Mouse (Mus musculus) layer of hippocampus, adult 9-10 months (tissue): ENCODE measurements around the gene Mep1a.

Source experiments
- DNase-seq: peaks from one replicate; pipeline ENCODE4 v3.0.0; 2022; ENCODE audit warnings: low spot score

Gene Mep1a

DNA sequence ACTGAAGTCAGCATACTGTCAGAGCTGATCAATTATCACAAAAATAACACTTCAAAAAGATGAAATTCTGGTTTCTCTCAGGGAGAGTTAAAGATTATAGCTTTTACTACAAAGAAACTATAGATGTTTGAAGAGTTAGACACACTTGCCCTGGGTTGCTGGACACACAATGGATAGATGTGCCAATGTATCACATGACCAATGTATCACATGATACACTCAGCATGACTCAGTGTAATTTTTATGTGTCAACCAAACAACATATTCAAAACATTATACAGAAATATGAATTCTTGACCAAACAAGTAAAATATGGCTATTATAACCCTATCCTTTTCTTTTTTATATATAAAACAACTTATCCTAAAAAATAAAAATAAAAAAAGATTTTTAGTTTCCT lies 25.0 kb downstream of the Mep1a start:
- DNase-seq: no peak

DNA sequence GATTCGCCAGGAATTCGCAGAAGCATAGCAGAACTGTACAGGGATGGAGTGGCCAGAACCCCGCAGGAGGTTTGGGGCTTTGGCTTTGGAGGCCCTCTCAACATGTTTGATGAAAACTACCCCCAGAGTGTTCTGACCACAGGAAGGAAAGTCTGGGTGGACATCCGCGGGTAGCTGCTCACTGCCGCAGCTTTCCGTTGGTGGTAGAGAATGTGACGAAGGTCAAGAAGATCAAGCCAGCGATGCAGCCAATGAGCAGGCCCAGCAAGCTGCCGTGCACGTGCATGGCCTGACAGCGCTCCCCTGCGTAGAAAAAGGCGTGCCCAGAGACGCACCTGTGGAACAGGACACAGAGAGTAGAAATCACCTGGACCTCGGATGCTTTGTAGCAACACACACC lies 27.8 kb downstream of the Mep1a start:
- DNase-seq: no peak

DNA sequence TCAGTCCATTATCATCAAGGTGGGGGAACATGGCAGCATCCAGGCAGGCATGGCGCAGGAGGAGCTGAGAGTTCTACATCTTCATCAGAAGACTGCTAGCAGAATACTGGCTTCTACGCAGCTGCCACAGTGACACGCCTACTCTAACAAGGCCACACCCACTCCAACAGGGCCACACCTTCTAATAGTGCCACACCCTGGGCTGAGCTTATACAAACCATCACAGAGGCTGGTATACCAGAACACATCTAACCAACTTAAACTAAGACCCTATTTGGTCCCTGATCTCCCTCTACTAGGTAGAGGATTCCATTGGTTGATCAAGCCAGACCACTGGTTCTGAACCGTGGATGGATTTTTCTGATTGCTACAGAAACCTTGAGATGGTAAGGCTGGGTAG lies 30.1 kb downstream of the Mep1a start:
- DNase-seq: no peak

DNA sequence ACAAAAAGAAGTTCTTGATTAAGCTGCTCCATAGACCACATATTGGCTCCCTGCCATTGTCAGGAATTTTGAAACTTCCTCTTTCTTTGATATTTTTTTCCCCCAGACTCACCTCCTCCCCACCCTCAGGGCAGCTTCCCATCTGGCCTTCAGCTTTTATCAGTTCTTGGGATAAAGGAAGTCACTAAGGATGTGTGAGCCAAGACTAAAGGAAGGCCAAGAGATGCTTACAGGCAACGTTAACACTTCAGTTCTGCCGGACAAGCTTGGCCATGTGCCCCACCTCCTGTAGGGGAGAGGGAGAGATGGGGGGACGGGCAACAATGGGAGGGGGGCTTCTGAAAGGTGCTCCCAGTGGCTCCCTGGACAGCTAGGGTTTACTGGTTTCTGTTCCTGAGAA lies 32.6 kb downstream of the Mep1a start:
- DNase-seq: no peak

DNA sequence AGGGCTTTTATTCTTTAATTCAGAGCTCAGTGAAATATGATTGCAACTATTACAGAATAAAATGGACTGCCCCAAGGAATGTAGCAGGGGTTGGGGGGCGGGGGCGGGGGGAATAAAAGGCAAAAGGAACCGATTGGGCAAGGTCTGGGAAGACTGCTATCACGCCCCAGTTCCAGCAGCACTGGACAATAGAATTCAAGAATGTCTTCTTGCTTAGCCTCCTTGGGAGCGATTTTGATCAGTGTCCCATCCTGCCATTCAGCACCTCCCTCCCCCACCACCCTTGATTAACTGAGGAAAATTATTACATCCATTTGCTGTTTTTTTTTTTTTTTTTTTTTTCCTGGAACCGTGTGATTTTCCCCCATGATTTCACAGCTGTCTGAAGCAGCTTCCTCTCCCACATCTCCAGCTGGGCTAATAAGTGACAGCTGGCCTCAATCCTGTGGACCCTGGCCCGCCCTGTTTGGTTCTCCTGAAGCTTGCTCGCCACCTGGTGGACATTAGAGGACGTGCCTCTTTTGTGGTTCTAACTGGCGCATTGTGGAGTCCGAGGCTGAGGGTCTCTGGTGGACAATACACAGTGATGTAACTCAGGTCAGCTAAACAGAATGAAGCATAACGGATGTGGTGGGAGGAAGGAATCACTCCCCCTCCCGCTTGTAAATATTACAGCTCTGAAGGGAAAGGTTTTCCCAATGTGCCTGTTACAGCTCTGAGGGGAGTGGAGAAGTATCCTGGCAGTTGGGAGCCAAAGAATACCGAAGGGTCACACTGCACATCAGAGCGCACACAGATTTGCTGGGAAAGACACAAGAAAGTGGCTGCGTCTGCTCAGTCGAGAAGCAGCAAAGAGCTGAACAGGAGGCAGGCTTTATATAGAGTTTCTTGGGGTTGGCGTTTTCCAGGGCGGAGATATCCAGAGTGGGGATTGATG lies 42.1 kb downstream of the Mep1a start:
- peak; percentile 47 for DNase-seq

DNA sequence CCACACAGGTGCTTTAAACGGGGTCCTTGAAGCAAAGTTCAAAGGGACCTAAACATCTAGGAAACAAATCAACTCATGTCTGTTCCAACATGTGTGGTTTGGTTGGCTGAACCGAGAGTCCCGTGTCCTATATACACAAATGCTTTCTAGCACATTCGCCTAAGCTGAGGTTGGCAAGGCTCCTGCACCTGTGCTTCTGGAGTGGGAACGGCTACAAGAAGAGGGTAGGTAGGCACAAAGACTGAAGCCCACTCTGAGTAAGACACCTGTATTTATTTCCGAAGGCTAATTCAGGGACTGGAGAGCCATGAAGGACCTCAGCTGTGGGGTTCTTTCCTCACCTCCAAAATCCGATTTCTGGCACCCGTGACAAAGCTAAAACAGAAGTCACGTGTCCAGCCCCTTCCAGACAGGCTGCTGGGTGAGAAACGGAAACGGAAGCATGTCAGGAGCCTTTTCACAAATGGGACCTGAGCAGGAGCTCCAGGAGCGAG lies 42.8 kb downstream of the Mep1a start:
- DNase-seq: no peak

DNA sequence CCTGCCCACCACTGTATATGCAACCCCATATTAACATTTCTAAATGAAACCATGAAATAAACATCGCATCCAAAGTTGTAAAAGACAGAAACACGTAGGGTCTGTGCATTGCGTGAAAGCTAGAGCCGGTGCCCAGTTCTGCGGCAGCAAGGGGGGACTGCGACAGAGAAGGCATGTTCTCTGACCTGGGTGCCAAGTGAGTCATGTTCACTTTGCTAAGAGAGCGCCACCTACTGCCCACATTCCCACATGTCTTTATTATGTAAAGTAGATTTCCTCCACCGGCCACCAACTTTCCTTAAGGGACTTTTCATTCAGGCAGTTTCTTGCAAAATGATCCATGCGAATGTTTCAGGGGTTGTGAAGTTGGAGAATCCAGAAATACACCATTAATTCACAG lies 44.0 kb downstream of the Mep1a start:
- peak; percentile 56 for DNase-seq

DNA sequence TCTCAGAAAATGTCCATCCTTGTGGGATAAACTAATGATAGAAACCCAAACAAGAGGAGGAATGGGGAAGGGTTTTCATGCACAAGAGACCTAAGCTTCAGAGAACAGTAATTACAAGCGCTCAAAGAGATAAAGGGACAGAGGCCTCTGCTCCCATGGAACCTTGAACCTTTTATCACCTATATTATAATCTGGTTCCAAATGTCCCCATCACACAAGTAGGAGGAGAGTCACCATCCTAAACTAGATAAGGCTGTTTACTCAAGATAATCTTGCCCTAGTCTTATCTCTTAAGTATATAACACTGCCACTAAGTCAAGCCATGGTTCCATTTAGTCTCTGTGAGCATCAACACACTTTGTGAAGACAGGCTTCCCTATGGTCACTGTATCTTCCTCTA lies 51.4 kb downstream of the Mep1a start:
- DNase-seq: no peak

DNA sequence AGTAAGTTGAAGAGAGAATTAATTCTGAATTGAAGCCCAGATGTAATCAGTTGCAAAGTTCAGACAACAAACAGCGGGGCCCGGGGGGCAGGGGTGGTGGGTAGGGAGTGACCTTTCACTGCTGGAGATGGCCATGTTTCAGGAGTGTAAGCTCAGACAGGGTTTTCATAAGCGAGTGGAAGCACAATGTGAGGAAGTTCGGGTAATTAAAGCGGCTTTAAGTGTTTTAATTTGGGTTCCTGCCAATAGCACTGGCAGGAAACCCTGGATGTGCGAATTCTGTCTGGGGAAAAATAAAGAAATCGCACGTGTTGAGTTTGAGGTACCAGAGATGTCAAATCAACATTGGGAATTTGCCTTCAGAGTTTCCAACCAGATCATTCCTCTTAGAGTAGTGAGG lies 68.1 kb downstream of the Mep1a start:
- no peak for DNase-seq

DNA sequence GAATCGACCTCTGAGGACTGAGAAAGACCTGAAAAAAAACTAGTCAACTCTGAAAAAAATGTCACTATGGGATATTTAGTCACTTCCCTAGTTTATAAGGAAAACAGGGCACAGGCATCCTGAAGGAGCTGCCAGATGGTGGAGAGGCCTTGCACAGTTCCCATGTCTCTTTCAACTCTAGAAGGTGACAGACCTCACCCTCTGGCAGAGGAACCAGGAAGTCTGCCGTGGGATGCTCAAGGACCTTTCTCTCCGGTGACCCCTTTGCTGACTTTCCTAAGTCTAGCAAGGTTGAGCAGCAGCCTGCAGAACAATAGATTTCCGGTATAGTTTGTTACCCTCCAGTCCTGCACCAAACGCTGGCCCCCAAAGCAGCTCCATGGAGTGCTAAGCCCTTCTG lies 70.9 kb downstream of the Mep1a start:
- no peak for DNase-seq
